Mouse (Mus musculus) layer of hippocampus, postnatal 36 days (tissue): Measurements from ENCODE around the gene Gm572. TPM values are rescaled to one million over a fixed set of nuclear protein-coding genes. Genes with fewer than 3 reads are reported as not detected.

Experiments
- DNase-seq, 2 experiments: peaks; one replicate each; pipeline ENCODE4 v3.0.0; 2022
- total RNA-seq, 2 experiments: library from RNA; stranded (reverse); gene quantifications; 2 replicates each; pipeline ENCODE4 v1.2.3; 2021

Gene Gm572
- total RNA-seq, 2 experiments from 2014 or later: not detected

- no peak for DNase-seq
These were observed 24.1 kb downstream of the Gm572 start for GRCm38 (mm10) chr4:148667006-148667755.

GRCm38 (mm10) chr4:148671230-148671947 lies 28.3 kb downstream of the Gm572 start:
- DNase-seq: no peak

GRCm38 (mm10) chr4:148675043-148675442 lies 31.9 kb downstream of the Gm572 start:
- DNase-seq: no peak

GRCm38 (mm10) chr4:148676188-148676960 lies 33.3 kb downstream of the Gm572 start:
- DNase-seq: no peak

GRCm38 (mm10) chr4:148676961-148677637 lies 34.0 kb downstream of the Gm572 start:
- no peak for DNase-seq

- no peak for DNase-seq
These were observed 35.0 kb downstream of the Gm572 start for GRCm38 (mm10) chr4:148678105-148678504.

- no peak for DNase-seq
These were observed 37.5 kb downstream of the Gm572 start for GRCm38 (mm10) chr4:148680505-148681067.

- peak; percentile 41 to 51 for DNase-seq
These were observed 38.3 kb downstream of the Gm572 start for GRCm38 (mm10) chr4:148681429-148681828.

GRCm38 (mm10) chr4:148682961-148683360 lies 39.8 kb downstream of the Gm572 start:
- no peak for DNase-seq

GRCm38 (mm10) chr4:148683539-148683938 lies 40.4 kb downstream of the Gm572 start:
- DNase-seq: no peak

GRCm38 (mm10) chr4:148686491-148686941 lies 43.4 kb downstream of the Gm572 start:
- no peak for DNase-seq

GRCm38 (mm10) chr4:148688091-148688490 lies 45.0 kb downstream of the Gm572 start:
- no peak for DNase-seq

- DNase-seq: no peak
These were observed 48.1 kb downstream of the Gm572 start for GRCm38 (mm10) chr4:148691185-148691584.

- no peak for DNase-seq
These were observed 50.4 kb downstream of the Gm572 start for GRCm38 (mm10) chr4:148693417-148693959.

GRCm38 (mm10) chr4:148704756-148705155 lies 61.6 kb downstream of the Gm572 start:
- peak; percentile 11 to 16 for DNase-seq

GRCm38 (mm10) chr4:148708836-148709235 lies 65.7 kb downstream of the Gm572 start:
- no peak for DNase-seq

- no peak for DNase-seq
These were observed 67.3 kb downstream of the Gm572 start for GRCm38 (mm10) chr4:148710446-148710845.

GRCm38 (mm10) chr4:148711323-148711722 lies 68.2 kb downstream of the Gm572 start:
- DNase-seq: no peak

- DNase-seq: no peak
These were observed 69.5 kb downstream of the Gm572 start for GRCm38 (mm10) chr4:148712632-148713031.

- DNase-seq: no peak
These were observed 70.9 kb downstream of the Gm572 start for GRCm38 (mm10) chr4:148714064-148714463.

- no peak for DNase-seq
These were observed 71.6 kb downstream of the Gm572 start for GRCm38 (mm10) chr4:148714739-148715138.

- no peak for DNase-seq
These were observed 72.3 kb downstream of the Gm572 start for GRCm38 (mm10) chr4:148715396-148715795.
